Mouse (Mus musculus) heart, embryonic 16.5 days (tissue): ENCODE measurements around the gene Pknox2. TPM values are rescaled to one million over a fixed set of nuclear protein-coding genes. Genes with fewer than 3 reads are reported as not detected.

Source experiments
- ATAC-seq: fragments of 200-750 bp; cut with Nextera tagmentation; replicated peaks from 2 replicates; pipeline ENCODE4 v1.8.0; 2017; ENCODE audit warnings: moderate number of reproducible peaks; ENCODE audit not compliant: insufficient read depth, low FRiP score; ENCODE audit errors: extremely low read depth
- H3K27ac ChIP-seq: fragments of 300-500 bp; sonication (generic); 2 replicates; pipeline ENCODE4 v1.5.1; 2014; ENCODE audit warnings: mild to moderate bottlenecking, low read length, control low read depth, moderate library complexity
- H3K27me3 ChIP-seq: fragments of 300-500 bp; sonication (generic); 2 replicates; pipeline ENCODE4 v1.6.1; 2014; ENCODE audit warnings: low read length, mixed read lengths; ENCODE audit not compliant: control insufficient read depth, insufficient read depth
- H3K36me3 ChIP-seq: fragments of 300-500 bp; sonication (generic); 2 replicates; pipeline ENCODE4 v1.6.1; 2014; ENCODE audit not compliant: control insufficient read depth, insufficient read depth
- H3K4me1 ChIP-seq: fragments of 300-500 bp; sonication (generic); 2 replicates; pipeline ENCODE4 v1.6.1; 2014; ENCODE audit warnings: low read length, mixed read lengths; ENCODE audit not compliant: control insufficient read depth, insufficient read depth
- H3K4me2 ChIP-seq: fragments of 300-500 bp; sonication (generic); 2 replicates; pipeline ENCODE4 v1.6.1; 2014; ENCODE audit warnings: low read depth, mild to moderate bottlenecking, control low read depth, low read length
- H3K4me3 ChIP-seq: fragments of 300-500 bp; sonication (generic); 2 replicates; pipeline ENCODE4 v1.5.1; 2014; ENCODE audit warnings: mild to moderate bottlenecking, control low read depth, low read length
- H3K9ac ChIP-seq: fragments of 300-500 bp; sonication (generic); 2 replicates; pipeline ENCODE4 v1.6.1; 2014; ENCODE audit warnings: low read length, control low read depth
- H3K9me3 ChIP-seq: fragments of 300-500 bp; sonication (generic); replicated peaks from 2 replicates; pipeline ENCODE4 v1.6.1; 2016; ENCODE audit warnings: low read length; ENCODE audit not compliant: control insufficient read depth
- WGBS: fragments of 180-500 bp; shearing (Covaris S2); extraction: QIAGEN DNeasy Blood & Tissue Kit; methylation state at CpG from one replicate; pipeline ENCODE4 v1.1.7; 2014; 5-methylcytosine and 5-hydroxymethylcytosine counted together
- polyA plus RNA-seq: library from polyadenylated mRNA; unstranded; fragments of >200 nt; fragmentation: Nextera tagmentation; extraction: Ambion mirVana; gene quantifications from 2 replicates; pipeline ENCODE4 v1.2.1, GENCODE M21; 2015

The Pknox2 gene
- polyA plus RNA-seq, 1 experiment from 2014 or later, result 3.9 TPM

DNA sequence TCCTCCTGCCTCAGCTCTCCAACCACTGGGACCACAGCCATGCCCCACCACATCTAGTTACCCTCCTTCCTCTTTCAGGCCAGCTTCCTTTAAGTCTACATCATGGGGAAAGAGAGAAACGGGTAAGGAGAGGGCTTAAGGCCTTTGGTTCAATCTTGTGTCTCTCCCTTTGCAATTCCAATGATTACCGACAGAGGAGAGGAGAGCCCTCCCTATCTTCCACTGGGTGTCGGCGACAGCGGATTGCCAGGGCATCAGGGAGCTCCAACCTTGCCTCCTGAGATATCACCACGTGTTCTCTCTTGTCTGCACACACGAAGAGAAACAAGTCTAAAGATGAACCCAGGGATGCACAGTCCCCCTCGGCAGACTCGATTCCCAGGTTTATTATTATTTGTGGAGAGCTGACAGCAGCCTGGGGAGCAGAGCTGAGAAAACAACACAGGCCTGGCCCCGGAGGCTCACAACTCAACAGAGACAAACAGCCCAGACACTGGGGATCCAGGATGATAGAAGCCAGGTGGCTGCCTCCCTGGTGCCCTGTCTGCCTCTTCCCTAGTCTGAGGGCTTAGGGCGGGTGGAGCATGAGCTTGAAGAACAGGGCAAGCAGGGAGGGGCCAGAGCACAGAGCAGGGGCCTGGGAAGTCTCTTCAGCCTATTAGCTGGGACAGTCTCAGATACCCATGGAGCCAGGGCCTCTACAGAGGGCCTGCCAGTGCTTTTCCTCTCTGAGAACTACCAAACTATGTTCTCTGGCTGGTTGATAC, 170.4 kb downstream of the Pknox2 start:
- Histone ChIP-seq H3K4me1 (no peaks in the 10 kb centered on the region), H3K9me3 (no peaks in the 10 kb centered on the region), H3K36me3 (no peaks in the 10 kb centered on the region), H3K4me2 (no peak overlapping the region), H3K27ac (no peak overlapping the region), H3K27me3 (no peaks in the 10 kb centered on the region), H3K4me3 (no peak overlapping the region), H3K9ac (no peak overlapping the region)
- ATAC-seq, result no peak; the same call in 1 of the 2 replicates
- WGBS, result 22% methylated on average over 11 of the region's 11 CpGs

DNA sequence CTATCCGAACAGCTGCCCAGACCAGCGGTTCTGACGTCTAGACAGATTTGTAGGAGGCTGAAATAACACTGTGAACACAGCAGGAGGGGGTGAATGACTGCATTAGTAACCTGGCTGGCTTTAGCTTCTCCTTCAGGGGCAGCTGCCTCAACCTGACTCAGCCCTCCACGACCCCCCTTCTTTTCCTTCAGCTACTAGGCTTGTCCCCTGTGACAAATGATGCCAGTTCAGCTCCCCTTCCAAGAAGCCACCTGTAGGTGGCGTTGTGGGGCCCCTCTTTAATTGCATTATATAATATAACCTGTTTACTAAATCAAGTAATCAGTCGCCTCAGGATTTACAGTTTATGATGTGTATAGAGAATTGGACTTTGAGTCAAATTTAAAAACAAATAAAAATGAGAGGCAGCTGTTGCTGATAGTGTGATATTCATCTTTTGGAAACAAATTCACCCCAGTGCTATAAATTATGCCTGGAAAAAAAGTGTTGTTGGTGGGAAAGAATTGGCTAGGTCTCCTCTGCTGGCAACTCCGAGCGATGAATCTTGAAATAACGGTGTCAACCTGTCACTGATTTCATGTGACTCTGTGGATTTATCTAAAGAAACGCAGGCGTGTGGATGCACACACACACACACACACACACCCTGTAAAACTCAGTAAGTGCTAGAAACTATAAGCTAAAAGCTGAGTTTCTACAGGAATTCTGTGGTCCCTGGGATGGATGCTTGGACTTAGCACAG, 173.6 kb downstream of the Pknox2 start:
- 67% methylated on average over 11 of the region's 11 CpGs for WGBS
- no peak for ATAC-seq
- no peak overlapping the region for H3K9ac ChIP-seq
- H3K4me1 ChIP-seq, result peaks cover 2% of the 10 kb centered on the region; the same call in 1 of the 2 replicates
- H3K36me3 ChIP-seq, result no peaks in the 10 kb centered on the region
- H3K9me3 ChIP-seq, result no peaks in the 10 kb centered on the region
- H3K4me2 ChIP-seq, result no peak overlapping the region
- no peak overlapping the region for H3K27ac ChIP-seq
- no peak overlapping the region for H3K4me3 ChIP-seq
- no peaks in the 10 kb centered on the region for H3K27me3 ChIP-seq

DNA sequence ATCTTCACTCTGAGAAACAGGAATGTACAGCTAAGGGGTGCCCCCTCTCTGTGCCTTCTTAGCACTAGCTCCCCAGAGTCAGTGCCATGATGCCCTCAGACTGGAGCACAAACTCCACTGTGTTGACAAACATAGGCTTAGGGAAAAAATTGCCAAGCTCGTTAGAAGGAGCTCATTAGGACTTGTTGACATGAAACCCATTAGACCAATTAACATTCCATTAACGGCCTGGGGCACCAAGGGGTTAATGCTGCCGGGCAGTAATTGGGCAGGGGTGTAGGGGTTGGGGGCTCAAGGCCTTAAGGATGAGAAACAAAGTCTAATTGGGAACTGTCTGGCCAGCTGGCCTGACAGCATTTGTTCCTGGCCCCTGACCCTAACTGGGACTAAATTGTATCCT, 175.1 kb downstream of the Pknox2 start:
- Histone ChIP-seq H3K27ac (no peak overlapping the region), H3K36me3 (no peaks in the 10 kb centered on the region), H3K4me3 (no peak overlapping the region), H3K4me2 (no peak overlapping the region), H3K9me3 (no peaks in the 10 kb centered on the region), H3K9ac (no peak overlapping the region), H3K27me3 (no peaks in the 10 kb centered on the region), H3K4me1 (peaks cover 2% of the 10 kb centered on the region; the same call in 1 of the 2 replicates)
- 48% methylated on average over 3 of the region's 3 CpGs for WGBS
- ATAC-seq, result no peak

DNA sequence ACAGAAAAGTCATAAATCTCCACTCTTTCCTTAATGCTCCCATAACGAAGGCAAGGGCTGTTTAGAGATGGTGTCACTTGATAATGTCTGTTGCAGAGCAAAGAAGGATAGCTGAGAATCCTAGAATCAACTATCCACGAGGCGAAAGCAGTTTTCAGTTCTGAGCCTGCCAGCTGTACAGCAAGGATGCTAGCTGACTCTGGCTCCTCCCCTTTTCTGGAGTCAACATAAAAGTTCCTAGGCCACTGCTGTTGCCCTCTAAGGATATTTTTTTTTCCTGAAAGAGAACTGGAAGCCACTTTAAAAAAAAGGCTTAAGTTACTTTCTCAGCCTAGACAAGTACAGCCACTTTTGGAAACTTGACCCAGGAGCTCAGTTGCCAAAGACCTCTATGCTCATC, 176.1 kb downstream of the Pknox2 start:
- WGBS, result 26% methylated on average over 3 of the region's 3 CpGs
- Histone ChIP-seq H3K27me3 (no peaks in the 10 kb centered on the region), H3K36me3 (no peaks in the 10 kb centered on the region), H3K4me1 (peaks cover 2% of the 10 kb centered on the region; the same call in 1 of the 2 replicates), H3K9ac (no peak overlapping the region), H3K4me3 (no peak overlapping the region), H3K27ac (no peak overlapping the region), H3K4me2 (peak overlapping the region; percentile 16; the same call in 1 of the 2 replicates), H3K9me3 (no peaks in the 10 kb centered on the region)
- ATAC-seq, result no peak

DNA sequence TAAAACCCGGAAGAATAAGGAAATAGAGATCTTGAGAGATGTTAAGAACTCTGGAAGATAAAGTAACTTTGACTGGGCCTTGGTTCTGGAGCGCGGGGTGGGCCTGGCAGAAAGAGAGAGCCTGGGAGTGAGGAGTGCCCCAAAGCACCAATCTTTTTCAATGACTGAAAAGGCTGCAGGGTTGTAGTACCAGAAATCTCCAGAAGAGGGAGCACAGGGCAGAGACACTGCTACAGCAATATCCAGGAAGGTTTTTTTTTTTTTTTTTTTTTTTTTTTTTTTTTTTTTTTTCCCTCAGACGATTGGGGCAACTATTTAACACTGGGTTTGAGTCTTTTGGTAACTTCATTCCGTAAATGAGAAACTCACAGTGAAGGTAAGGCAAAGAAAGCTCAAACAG, 176.6 kb downstream of the Pknox2 start:
- Histone ChIP-seq H3K27ac (no peak overlapping the region), H3K27me3 (no peaks in the 10 kb centered on the region), H3K4me2 (peak overlapping the region; percentile 16; the same call in 1 of the 2 replicates), H3K4me3 (no peak overlapping the region), H3K9ac (no peak overlapping the region), H3K4me1 (peaks cover 2% of the 10 kb centered on the region; the same call in 1 of the 2 replicates), H3K36me3 (no peaks in the 10 kb centered on the region), H3K9me3 (no peaks in the 10 kb centered on the region)
- 7% methylated on average over 5 of the region's 5 CpGs for WGBS
- ATAC-seq, result 0 out of 2 replicates have a peak, but pooled peaks have one; percentile 19

DNA sequence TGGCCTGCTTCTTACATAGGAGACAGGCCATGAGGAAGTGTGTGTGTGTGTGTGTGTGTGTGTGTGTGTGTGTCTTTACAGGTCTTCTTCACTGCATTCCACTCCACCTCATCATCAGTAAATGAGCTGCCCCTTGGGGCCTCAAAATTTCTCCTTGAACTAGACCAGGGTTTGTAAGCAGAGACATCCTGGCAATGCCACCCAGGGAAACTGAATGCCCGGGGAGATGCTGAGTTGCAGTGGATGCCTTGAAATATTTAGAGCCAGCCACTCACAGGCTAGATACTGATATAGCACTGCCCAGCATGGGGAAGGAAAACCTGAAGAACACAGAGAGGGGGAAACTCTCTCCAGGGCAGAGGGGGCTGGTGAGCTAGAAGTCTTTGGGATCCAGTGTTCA, 178.1 kb downstream of the Pknox2 start:
- Histone ChIP-seq H3K4me3 (no peak overlapping the region), H3K9ac (no peak overlapping the region), H3K4me1 (peaks cover 6% of the 10 kb centered on the region; the same call in 1 of the 2 replicates), H3K27ac (no peak overlapping the region), H3K4me2 (no peak overlapping the region), H3K27me3 (no peaks in the 10 kb centered on the region), H3K9me3 (no peaks in the 10 kb centered on the region), H3K36me3 (no peaks in the 10 kb centered on the region)
- ATAC-seq, result no peak
- 92% methylated on average over 1 of the region's 1 CpGs for WGBS

DNA sequence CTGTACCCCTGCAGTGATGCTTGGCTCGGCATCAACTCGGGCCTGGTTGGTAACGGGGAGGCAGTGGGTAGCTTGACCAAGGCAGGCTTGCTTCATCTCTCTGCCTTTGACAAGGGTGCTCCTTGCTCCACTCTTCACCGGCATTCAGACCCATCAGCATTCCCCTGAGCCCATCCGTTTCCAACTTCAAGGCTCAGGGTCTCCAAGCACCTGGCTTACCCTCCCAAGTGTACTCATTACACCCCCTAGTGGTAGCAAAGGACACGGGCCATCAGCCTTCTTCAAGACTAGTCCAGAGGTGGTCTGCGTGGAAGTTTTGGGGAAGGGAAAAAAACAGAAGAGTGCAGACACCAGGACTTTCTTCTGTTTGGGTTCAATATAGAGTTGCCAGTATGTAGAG, 178.5 kb downstream of the Pknox2 start:
- ATAC-seq, result no peak
- H3K36me3 ChIP-seq, result no peaks in the 10 kb centered on the region
- no peak overlapping the region for H3K9ac ChIP-seq
- H3K9me3 ChIP-seq, result no peaks in the 10 kb centered on the region
- no peak overlapping the region for H3K4me2 ChIP-seq
- no peak overlapping the region for H3K4me3 ChIP-seq
- H3K27me3 ChIP-seq, result no peaks in the 10 kb centered on the region
- H3K27ac ChIP-seq, result no peak overlapping the region
- 47% methylated on average over 7 of the region's 7 CpGs for WGBS
- H3K4me1 ChIP-seq, result peaks cover 10% of the 10 kb centered on the region; the same call in 1 of the 2 replicates

DNA sequence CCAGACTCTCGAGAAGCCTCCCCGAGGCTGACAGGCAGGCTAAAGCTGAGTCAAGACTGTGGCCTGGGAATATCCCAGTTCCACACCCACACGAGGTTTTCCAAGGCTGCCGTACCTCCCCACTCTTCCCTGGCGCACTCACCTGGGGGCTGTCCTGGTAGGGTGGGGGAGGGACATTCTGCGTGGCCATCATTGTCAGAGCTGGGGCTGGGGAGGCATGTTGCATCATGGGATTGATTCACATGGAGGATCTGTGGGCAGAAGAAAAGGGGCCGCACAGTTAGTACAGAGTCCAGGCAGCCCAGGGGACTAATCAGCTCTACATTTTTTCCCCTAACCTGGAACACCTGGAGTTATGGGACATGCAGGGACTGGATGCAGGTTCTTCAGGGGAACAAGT, 179.0 kb downstream of the Pknox2 start:
- H3K4me1 ChIP-seq, result peaks cover 14% of the 10 kb centered on the region
- no peaks in the 10 kb centered on the region for H3K36me3 ChIP-seq
- no peak overlapping the region for H3K27ac ChIP-seq
- no peak overlapping the region for H3K9ac ChIP-seq
- no peak overlapping the region for H3K4me2 ChIP-seq
- ATAC-seq, result no peak
- no peaks in the 10 kb centered on the region for H3K27me3 ChIP-seq
- no peak overlapping the region for H3K4me3 ChIP-seq
- H3K9me3 ChIP-seq, result no peaks in the 10 kb centered on the region
- WGBS, result 85% methylated on average over 7 of the region's 7 CpGs

DNA sequence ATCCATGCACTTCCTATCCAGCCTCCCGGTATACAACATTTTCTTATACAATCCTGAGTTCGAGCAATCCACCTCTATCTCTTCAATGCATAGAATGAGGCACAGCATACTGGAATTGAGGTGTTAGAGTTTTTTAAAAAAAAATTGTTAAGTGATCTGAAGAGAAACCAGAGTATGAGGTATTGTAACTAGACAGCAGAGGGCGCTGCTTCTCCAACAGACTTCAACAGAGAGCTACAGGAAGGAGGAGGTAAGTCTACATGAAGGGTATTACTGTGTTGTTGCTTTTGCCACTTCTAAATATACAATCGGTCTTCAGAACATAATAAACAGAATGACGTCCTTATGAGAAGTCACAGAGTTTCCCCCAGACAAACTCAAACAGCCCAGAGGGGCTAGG, 181.5 kb downstream of the Pknox2 start:
- WGBS, result 64% methylated on average over 5 of the region's 5 CpGs
- Histone ChIP-seq H3K4me1 (peaks cover 16% of the 10 kb centered on the region), H3K27ac (no peak overlapping the region), H3K4me3 (no peak overlapping the region), H3K9ac (no peak overlapping the region), H3K27me3 (no peaks in the 10 kb centered on the region), H3K4me2 (no peak overlapping the region), H3K9me3 (no peaks in the 10 kb centered on the region), H3K36me3 (no peaks in the 10 kb centered on the region)
- no peak for ATAC-seq
